Mouse (Mus musculus): ENCODE results near the gene Sgsm2.

- no peak for TF ChIP-seq EP300 (IDR thresholded peaks at IDR 0.05; ENCODE audit: insufficient read depth, low read depth, low read length)
- TF ChIP-seq POLR2A (IDR thresholded peaks at IDR 0.05; ENCODE audit: insufficient read depth, low read depth, low read length), result no peak
- no peak for TF ChIP-seq CTCF (IDR thresholded peaks at IDR 0.05)
These were observed 67.8 kb downstream of the Sgsm2 start for GRCm38 (mm10) chr11:74828965-74829550.
